Mouse (Mus musculus): Measurements from ENCODE around the gene Klhdc8a.

DNA sequence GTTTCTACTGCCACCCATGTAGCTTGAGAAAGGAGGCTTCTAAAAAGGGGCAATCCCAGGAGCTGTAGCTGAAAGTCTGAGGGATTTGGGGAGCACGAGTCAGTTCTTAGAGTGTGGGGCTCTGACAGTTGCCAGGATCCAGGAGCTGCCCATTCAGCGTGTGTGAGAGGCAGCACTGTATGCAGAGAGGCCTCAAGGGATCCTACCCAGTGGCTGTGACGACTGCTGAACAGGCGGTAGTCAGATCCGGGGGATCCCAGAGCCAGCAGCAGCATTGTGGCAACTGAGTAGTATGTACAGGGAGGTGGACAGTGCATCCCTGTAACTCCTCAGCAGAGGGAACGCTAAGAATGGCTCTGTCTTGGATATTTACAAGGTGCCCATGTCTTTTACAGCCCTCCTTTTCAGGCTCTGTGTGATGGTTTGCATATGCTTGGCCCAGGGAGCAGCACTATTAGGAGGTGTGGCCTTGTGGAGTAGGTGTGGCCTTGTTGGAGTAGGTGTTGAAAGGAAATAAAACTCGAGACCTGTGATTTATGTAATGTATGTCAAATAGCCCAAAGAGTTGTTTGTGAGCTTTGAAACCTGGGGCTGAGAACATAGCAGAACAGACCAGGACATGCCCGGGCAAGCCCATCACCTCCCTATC is 33.1 kb upstream of the Klhdc8a start:
- TF ChIP-seq EP300 (IDR thresholded peaks at IDR 0.05; ENCODE audit: low read depth) (no peak), CTCF (IDR thresholded peaks at IDR 0.05; ENCODE audit: low read depth) (no peak)

Measured in liver, postnatal 0 days (tissue).